ENCODE assay signal across 1 mouse cellular context in the genomic region with DNA sequence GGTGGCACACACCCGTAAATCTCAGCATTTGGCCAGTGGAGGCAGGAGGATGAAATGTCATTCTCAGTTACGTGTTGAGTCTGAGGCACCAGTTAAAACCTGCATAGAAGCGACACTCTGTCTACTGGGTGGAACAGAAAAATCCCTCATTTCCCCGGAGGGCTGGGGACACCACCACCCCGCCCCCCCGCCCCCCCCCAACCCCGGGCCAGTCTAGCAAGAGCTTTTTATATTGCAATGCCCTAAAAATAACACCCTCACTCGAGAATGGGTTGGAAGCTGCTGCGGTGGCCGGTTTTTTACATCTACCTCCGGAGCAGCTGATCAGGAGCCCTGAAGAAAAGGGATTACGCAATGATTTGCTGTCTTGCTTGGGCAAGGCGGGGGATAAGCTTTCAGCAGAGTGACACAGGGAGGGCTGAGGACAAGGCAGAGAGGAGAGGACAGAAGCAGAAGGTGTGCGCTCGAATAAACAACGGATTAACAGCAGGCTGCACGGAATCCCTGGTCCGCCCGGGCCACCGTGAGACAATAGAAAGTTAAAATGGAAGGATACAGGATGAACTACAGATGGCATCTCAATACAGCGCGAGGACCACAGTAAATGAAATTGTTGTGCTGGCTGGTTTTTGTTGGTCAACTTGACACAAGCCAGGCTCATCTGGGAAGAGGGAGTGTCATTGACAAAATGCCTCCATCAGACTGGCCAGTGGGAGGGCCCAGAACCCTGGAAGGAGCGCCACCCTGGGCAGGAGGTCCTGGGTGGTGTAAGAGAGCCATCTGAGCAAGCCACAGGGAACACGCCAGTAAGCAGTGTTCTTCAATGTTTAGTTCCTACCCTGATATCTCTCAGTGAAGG.
TF ChIP-seq lines count a peak whose summit lies in the region.

No protein-coding gene starts in this region.

TF ChIP-seq in CH12.LX, 34 proteins besides CTCF, POLR2A, EP300 and RAD21 (continued from another document):
- TF ChIP-seq MAFK (IDR thresholded peaks at IDR 0.05; ENCODE audit: insufficient replicate concordance, low read length) (no peak), CHD2 (IDR thresholded peaks at IDR 0.05; ENCODE audit: low read length) (no peak)
